ENCODE assay signal across 11 mouse cellular contexts in genomic region chr8:114460600-114460999, GRCm38 (mm10). TPM values are rescaled to one million over a fixed set of nuclear protein-coding genes. Genes with fewer than 3 reads are reported as not detected.
DNase-seq lines count a peak whose midpoint lies in the region; ATAC-seq and TF ChIP-seq lines count a peak whose summit lies in the region.
"Had no signal": no experiment of that assay in that cellular context is flagged by ENCODE, and none has a peak within 500 bp of the region (broad histone marks: within the 10 kb centered on the region; RNA-seq: fewer than 3 reads in every experiment).

No protein-coding gene starts in this region.

- H3K9ac ChIP-seq in liver, embryonic 14.5 days (replicated peaks): no peak overlapping the region

- H3K27ac ChIP-seq in liver, embryonic 14.5 days: no peak overlapping the region

- TF ChIP-seq EP300 in liver, embryonic 14.5 days (IDR thresholded peaks at IDR 0.05; ENCODE audit: low read depth): no peak

- WGBS in liver, embryonic 14.5 days (ENCODE audit: insufficient replicate concordance): 52% methylated on average over 5 of the region's 5 CpGs

- H3K4me1 ChIP-seq in liver, embryonic 14.5 days (replicated peaks; ENCODE audit: control insufficient read depth in 2 of 2, insufficient read depth in 2 of 2, low read length in 1 of 2): no peaks in the 10 kb centered on the region

- ATAC-seq in liver, embryonic 14.5 days (ENCODE audit: insufficient read depth): no peak
- no peak for ATAC-seq in frontal cortex, adult (ENCODE audit: low TSS enrichment)

- H3K36me3 ChIP-seq in liver, embryonic 14.5 days (replicated peaks; ENCODE audit: control insufficient read depth, insufficient read depth, low read depth): no peaks in the 10 kb centered on the region

- TF ChIP-seq CTCF in liver, embryonic 14.5 days (IDR thresholded peaks at IDR 0.05; ENCODE audit: low read depth): peak; percentile 58

- H3K27me3 ChIP-seq in liver, embryonic 14.5 days (ENCODE audit: control insufficient read depth, insufficient read depth, low read length): no peaks in the 10 kb centered on the region

- H3K9me3 ChIP-seq in liver, embryonic 14.5 days (ENCODE audit: control insufficient read depth, low read length): no peaks in the 10 kb centered on the region

- peak; percentile 16 to 31 for DNase-seq in lung, adult 18-20 months
- DNase-seq in lung, postnatal 10 days: no peak
- peak; percentile 30 for DNase-seq in ZHBTc4 (ENCODE audit: low read depth, low spot score)
- no peak for DNase-seq in liver, embryonic 14.5 days (ENCODE audit: low read depth in 3 of 3, low spot score in 3 of 3)
- peak; percentile 59 for DNase-seq in thymus, postnatal 0 days (ENCODE audit: low spot score)
- no peak for DNase-seq in cerebellum, adult 8-10 months
- DNase-seq in layer of hippocampus, postnatal 10 days (ENCODE audit: low spot score in 2 of 2): no peak
- DNase-seq: embryo, embryonic 11 days had no signal

- H3K4me3 ChIP-seq in liver, embryonic 14.5 days (ENCODE audit: insufficient read depth in 1 of 2, low read depth in 2 of 2, low read length in 2 of 2): no peak overlapping the region

- H3K4me2 ChIP-seq in liver, embryonic 14.5 days (ENCODE audit: low read depth): no peak overlapping the region

RNA-seq across cellular contexts. Expression of gene Wwox, which starts 21.1 kb away (rescaled TPM):
- polyA plus RNA-seq in liver, embryonic 14.5 days (2012; rRNA removed): 2.0 and 2.5 TPM in 2 replicates
- polyA plus RNA-seq in liver, embryonic 14.5 days (2014; fragmentation: Nextera tagmentation; extraction: Ambion mirVana): 2.5 and 2.6 TPM in 2 replicates
- 8.9 and 11.5 TPM in 2 replicates for polyA plus RNA-seq in thymus, postnatal 0 days (2015; fragmentation: Nextera tagmentation; extraction: Ambion mirVana)
- 10 to 100 TPM; 11.4 to 13.4 TPM for total RNA-seq in layer of hippocampus, postnatal 10 days (2021)

RNA-seq across cellular contexts. Expression of gene Clec3a, which starts 42.7 kb away (rescaled TPM):
- polyA plus RNA-seq in liver, embryonic 14.5 days (2012; rRNA removed): not detected in 2 replicates
- polyA plus RNA-seq in liver, embryonic 14.5 days (2014; fragmentation: Nextera tagmentation; extraction: Ambion mirVana): not detected in 2 replicates
- not detected in 2 replicates for polyA plus RNA-seq in thymus, postnatal 0 days (2015; fragmentation: Nextera tagmentation; extraction: Ambion mirVana)
- not detected for total RNA-seq in layer of hippocampus, postnatal 10 days (2021)
- total RNA-seq: hematopoietic stem cell, adult 5-6 weeks; left cerebral cortex, postnatal 25 days had no signal

Comparison
In these comparisons a context has a peak if more than half of its experiments do, and no peak if none do; other contexts are left out.
1. DNase-seq: peak in lung, adult 18-20 months (2 of 2), ZHBTc4 (single experiment) and thymus, postnatal 0 days (single experiment); none in lung, postnatal 10 days (single experiment), liver, embryonic 14.5 days (0 of 3), cerebellum, adult 8-10 months (single experiment) and layer of hippocampus, postnatal 10 days (0 of 2).